Mouse (Mus musculus) embryo, embryonic 9.5 days (tissue): Measurements from ENCODE around the gene Ttpal.

Experiments used
- DNase-seq: peaks from one replicate; pipeline ENCODE4 v3.0.0-alpha.2; 2017; ENCODE audit errors: extremely low spot score

Ttpal gene

DNA sequence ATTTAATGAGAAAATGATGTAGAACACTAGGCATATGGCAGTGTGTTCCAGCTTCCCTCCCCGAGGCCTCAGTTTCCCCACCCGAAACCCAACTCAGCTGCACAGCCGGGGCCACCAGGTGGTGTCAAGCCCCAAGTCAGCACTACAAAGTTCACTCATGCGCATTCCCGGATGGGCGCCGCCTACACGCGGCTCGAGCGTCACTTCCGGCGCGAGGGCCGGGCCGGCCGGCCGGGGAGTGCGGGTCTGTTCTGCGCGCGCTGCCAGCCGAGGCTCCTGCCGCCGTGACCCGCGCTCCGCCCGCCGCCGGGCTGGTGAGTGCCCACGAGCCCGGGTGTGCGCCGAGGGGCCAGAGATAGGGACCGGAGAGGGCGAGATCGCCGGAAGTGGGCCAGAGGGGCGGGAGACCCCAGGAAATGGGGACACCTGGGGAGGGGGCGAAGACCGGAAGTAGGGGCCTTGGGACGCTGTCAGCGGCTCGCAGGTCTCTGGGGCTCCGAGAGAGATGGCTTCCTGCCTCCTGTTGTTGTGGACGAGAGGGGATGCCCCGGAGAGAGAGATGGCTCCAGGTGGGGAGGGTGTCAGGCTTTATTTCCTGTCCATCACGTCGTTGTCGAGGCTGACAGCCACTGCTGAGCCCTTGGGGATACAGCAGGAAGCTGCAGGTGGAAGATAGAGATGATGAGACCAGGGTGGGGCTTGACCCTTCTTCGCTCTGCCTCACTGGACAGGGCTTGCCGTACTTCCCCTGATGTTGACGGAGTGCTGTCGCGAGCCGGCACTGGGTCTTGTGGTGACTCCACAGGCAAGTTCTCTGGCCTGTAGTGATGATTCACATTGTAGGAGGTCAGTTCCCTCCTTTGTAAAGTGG lies at the start of gene Ttpal:
TSS of gene Ttpal (plus strand) at position 214 of the 871 bp plus-strand sequence.
- peak; percentile 85 for DNase-seq

DNA sequence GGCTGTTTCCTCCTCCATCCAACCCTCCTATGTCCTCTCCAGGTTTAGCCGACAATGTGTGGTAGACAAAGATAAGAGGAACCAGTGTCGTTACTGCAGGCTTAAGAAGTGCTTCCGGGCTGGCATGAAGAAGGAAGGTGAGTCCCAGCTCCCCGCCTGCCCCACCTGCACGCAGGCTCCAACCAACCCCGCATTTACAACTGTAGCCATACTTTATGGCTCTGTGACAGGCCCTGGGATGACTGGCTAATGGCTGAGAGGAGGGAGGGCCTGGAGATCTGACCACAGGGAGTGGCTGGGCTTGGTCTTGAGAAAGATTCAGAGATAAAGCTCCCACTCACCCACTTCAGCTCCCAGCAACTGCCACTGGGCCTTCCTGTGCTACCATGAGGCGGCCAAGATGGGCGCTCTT lies 49.6 kb upstream of the Ttpal start:
- no peak for DNase-seq

DNA sequence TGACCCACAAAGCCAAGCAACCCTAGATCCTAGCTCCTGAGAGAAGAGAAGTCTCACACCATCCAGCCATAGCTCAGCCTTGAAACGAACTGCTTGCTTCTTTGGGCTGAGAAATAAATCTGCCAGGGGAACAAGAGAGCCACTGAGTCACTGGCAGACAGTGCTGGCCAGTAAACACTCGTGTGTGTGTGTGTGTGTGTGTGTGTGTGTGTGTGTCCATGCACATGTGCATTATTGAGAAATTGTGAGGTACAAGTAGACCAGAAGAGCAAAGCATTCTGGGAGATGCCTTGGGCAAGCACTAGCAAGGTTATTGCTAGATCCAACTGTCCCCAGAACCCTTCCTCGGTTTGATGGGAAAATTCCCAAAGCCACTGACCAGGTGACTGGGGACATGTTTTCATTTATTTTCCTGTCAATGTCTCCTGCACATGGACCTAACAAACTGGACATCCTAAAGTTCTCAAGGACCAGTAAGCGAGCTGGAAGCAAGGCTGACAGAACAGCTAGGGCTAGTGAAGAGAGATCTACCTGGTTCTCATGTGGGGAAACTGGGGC lies 47.6 kb upstream of the Ttpal start:
- no peak for DNase-seq

DNA sequence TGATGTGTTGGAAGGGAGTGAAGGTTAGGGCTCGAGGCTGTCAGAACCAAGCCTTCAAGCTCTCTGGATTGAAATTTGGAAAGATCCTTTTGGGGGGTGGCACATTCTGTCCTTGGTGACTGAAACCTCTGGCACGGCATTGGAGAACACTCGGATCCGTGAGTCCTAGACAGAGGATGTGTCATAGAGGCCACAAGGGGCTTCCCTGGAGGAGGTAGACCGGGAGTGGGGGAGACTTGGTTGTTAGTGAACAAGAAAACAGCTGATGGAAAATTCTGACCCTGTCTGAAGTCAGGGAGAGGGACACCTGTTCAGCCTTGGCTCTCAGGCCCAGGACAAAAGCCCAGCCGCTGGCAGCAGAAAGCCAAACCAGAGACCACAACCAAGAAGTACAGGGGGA lies 47.1 kb upstream of the Ttpal start:
- DNase-seq: no peak

DNA sequence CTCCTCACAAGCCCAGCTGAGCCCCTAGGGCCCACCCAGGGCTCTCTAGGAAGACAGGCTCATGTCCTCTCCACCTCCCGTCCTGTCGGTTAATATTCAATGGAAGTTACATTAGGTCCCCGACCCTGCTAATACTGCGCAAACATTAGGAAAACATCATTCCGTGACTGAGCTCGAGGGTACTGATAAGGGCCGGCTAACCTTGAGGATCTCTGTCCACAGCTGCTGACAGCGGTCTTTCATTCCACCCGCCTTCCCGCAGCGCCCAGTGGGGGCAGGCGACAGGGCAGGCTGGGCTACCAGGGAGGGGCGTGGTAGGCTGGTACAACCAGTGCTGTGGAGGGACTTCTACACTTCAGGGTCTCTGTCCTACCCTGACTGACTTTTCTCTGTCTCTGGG lies 46.7 kb upstream of the Ttpal start:
- no peak for DNase-seq

DNA sequence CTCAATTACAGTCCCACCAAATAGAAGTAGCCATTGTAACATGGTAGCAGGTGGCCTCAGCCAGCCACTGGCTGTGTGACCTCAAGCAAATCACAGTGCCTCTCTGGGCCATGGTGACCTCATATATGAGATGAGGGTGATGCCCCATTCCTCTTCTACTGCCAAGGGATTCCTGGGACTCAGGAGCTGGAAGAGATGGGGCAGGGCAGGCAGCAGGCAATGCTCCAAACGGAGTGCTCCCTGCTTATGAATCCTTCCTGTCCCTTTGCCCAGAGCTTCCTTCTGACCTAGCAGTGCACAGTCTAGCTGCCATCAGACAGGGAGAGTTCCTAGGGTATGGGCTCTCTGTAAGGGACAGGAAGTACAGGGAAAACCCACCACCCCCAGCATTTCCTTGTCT lies 43.6 kb upstream of the Ttpal start:
- no peak for DNase-seq

DNA sequence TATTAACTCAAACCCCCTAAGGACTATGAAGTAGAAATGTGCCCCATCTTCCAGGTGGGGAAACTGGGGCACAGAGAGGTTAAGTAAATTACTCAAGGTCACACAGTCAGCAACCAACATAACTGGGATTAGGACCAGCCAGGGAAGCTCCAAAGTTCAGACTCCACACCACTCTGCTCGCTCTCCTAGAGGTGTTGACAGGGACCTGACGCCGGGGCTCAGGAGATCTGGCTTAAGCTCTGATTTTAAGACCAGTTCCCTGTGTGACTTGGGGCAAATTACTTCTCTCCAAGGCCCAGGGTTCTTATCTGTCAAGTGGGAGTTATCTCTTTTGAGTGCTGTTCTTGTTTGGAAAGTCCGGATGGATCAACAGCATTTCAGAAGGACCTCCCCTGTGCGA lies 42.9 kb upstream of the Ttpal start:
- no peak for DNase-seq

DNA sequence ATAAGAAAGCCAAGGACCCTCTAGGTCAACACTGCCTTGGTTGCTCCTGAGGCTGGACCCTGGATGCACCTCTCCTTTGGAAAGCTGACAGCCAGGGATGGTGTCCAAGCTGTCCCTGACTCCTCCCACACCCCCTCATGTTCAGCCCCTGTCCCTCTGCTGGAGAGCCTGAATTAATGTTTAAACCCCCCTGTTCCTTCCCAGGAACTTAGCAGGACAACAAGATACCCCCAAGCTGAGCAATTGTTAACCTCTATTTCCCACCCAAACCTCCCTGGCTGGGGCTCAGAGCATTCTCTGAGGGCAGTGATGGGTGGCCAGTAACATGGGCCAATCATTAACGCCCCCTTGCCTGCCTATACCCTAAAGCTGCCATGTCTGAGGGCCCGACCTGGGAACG lies 41.9 kb upstream of the Ttpal start:
- DNase-seq: no peak

DNA sequence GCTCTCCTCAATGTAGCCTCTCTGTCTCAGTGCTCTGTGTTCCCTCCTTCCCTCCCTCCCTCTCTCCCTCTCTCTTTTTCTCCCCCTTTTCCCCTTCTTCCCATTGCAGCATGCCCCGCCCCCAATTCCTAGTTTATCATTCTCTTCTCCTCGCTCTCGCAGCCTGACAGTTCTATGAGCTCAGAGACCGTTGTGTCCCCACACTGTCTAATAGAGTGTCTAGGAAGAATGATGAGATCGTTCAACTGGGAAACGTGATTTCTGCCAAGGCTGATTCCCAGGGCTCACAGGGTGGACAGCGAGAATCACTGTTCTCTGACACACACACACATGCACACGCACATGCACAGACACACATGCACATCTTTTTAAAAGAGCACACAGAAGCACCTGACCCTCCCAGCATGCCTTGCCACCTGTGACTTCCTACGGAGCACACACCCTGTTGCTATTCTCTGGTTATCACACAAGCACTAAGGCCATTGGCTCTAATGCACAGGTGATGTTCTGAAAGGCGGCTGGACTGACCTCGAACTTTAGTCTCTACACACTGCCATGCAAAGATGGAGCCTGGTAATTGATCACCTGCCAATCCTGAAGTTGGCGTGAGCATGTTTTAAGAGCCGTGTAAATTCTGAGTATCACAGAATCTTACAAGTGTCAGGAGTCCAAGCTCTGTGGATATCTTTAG lies 40.7 kb upstream of the Ttpal start:
- DNase-seq: no peak

DNA sequence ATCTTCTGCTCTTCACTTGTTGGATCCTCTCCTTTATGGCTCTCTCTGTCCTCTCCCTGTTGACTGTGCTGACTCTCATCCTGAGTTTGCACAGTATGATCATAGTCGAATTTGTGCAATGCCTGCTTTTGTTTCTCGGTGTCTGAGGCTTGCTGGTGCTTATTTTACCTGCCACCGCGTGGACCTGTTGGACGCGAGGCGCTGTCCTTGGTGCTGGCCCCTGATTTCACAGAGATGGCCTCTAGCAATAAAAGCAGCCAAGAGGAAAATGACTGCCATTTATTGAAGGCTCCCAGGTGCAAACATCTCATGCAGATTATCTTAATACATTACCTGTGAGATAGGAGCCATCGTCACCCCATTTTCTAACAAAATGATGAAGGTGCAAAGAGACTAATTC lies 37.5 kb upstream of the Ttpal start:
- peak; percentile 30 for DNase-seq

DNA sequence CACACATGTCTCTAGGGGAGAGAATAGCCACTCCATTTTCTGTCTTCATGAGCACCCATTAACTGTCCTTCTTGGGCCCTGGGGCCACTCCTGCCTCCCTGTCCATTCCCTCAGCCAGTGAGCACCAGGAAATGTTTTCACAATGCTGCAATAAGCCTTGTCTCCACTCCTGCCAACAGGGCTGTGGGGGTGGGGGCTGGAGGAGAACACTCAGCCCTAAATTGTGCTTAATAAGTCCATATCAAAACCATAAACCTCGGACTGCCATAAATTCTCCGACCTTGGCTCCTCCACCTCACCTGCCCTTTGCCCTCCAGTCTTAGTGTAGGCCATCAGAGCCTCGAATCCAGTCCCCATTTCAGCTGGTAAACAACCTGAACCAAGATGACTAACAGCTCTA lies 27.8 kb upstream of the Ttpal start:
- DNase-seq: no peak

DNA sequence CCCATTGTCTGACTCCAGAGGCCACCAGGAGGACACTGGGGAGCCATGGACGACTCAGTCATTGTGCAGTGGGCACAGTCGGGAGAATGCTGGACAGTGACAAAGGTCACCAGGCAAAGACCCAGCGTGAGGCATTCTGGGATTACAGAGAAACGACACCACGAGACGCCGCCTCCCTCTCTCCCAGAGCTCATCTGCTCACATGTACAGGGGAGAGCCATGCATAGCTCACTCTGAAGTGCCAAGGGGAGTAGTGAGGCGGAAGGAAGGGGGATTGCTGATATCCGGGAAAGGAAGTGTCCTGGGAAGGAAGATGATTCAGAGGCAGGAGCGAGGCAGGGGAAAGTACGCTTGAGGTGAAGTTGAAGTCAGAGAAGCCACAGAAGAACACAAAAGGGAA lies 26.9 kb upstream of the Ttpal start:
- DNase-seq: no peak

DNA sequence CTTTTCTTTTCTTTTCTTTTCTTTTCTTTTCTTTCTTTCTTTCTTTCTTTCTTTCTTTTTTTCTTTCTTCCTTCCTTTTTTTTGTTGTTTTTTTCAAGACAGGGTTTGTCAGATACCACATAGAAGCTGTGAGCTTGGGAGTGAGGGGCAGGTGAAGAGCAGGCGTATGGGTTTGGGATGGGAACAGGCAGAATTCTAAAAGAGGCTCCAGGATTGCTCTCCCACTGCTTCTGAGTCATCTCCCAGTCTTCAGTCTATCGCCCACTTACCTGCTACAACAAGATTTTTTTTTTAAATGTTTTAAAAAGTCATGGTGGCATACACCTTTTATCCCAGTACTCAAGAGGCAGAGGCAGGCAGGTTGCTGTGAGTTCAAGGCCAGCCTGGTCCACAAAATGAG lies 24.1 kb upstream of the Ttpal start:
- DNase-seq: no peak

DNA sequence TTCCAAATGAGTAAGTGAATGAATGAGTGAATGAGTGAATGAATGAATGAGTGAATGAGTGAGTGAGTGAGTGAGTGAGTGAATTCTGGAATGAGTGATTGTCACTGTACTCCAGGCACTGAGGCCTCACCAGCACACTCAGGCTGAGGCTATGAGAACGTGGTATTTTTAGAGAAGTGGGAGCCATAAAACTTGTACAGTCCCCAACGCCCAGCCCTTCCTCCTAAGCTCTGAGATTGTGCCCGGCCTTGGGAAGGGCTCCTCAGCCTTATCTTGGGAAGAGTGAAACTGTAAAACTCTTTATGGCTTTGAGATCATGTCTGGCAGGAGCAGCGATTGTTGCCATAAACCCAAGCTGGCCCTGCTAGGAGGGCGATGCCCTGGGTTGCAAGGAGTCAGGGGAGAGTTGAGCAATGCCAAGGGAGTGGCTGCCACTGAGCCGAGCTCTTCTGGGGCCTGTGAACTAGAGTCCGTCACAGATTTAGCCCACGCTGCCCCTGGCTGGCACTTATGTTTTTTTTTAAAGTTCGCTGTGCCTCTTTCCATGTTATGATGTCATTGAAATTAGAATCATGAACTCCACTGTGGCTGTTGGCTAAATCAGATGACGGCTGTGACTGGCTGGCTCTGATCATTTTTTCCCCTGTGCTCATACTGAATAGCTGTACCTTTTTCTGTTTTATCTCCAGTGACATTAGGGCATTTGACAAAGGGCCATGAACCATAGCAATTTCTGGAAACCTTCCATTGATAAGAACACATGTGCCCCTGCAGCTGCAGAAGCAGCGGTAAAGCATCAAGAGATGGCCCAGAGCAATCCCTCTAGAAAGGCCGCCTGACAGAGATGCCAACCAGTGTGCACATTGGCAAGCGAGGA lies 21.8 kb upstream of the Ttpal start:
- no peak for DNase-seq

DNA sequence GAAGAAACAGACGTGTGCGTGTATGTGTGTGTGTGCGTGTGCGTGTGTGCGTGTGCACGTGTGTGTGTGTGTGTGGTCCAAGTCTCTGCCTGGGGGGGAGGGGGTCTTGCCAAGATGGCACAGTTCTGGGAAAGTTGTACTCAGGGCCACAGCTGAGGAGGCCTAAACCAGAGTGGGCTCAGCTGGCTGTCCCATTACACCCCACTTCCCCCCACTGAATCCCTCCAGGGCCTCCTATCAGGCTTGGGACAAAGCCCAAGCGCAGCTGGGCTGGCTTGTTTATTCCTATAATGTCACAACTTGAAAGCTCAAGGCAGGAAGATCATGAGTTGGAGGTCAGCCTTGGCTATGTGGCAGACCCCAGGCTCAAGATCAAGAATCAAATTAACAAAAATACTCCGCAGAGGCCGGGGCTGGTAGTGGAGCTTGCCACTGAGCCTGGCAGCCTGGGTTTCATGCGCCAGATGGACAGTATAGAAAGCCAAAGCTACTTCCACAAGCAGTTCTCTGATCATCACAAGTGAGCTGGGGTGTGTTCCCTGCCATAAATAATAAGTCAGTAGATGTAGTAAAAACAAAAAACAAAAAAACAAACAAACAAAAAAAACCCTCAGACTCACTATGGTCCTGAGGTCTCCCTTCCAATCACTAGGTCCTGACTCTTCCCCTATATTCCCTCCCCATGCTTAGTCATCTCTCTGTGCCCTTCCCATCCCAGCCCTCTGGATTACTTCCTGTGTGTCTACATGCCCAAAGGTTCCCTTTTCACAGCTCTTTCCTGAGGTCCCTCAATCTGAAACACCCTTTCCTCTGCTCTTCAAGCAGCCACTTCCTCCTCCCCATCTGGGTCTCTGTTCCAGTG lies 18.7 kb upstream of the Ttpal start:
- no peak for DNase-seq

DNA sequence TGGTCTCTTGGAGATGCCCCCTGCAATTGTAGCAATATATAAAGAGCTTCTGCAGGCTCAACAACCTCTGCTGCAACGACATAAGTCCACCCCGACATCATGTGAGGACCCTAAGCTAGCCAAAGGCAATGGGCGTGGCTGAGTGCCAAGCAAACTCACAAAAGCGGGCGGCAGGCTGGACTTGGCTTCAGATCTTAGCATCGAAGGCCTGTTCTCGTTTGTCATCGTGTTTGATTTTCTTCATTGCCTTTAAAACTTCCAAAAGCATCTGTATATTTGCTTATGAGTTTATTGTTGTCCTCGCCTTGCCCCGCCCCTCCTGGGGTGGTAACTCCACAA lies 18.1 kb upstream of the Ttpal start:
- DNase-seq: no peak

DNA sequence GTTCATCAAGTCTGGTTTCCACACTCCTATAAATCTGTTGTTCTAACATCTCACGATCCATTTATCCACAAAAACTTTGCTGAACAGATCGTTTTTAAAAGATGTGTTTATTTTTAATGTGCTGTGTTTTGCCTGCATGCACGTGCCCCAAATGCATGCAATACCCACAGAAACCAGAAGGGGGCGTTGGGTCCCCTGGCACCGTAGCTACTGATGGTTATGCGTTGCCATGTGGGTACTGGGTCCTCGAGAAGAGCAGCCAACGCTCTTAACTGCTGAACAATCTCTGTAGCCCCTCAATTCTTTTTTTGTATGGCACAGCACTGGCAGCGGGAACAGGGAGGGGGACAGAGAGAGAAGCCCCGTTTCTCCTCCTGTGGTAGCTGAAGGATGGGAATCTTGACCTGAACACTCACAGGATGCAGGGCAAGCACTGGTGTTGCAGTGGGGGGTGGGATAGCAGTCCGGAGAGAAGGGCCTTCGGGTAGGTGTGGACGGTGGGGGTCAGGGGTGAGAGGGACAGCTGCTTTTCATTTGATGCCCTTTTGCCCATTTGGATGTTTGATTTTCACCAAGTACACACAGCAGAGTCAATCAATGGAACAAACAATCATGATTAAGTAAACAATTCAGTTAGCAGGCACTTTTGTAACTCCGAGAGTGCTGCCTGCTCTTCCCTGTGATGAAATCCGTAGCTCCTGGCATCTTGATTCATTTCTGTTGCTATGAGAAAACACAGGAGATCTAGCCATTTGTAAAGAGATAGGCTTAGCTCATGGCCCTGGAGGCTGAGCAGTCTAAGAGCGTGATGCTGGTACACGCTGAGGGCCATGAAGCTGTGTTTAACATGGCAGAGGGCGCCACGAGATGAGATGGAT lies 15.5 kb upstream of the Ttpal start:
- peak; percentile 53 for DNase-seq

DNA sequence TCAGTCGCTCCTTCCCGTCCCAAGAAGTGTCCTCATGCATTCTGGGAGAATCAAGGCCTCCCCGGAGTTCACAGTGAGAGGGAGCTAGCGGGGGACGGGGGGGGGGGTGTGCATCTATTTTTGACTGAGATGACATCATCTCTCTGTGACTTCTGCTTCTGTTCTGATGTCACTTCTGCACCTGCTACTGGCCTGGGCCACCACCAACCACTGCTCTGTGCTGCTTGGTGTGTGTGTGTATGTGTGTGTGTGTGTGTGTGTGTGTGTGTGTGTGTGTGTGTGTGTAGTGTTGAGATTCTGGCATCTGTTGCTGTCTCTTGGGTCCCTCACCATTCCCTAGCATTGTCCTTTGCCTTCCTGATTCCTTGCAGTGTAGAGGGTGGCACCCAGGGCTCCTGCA lies 14.6 kb upstream of the Ttpal start:
- DNase-seq: no peak

DNA sequence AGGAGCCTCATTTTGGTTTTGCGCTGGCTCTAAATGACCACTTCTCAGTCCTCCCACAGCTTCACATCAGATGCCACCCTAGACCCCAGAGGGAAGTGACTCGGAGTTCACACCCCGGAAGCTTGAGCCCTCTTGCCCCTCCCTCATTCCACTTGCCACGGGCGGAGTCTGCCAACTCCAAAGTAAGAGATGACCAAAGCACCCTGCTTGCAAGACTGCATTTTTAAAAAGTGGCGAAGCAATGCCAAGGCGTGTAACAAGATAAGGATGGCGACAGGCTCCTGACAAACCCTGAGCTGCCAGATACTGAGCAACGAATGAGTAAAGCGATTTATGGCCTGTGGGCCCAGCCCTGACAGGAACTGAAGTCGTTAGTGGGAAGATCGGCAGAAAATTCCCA lies 11.9 kb upstream of the Ttpal start:
- DNase-seq: no peak

DNA sequence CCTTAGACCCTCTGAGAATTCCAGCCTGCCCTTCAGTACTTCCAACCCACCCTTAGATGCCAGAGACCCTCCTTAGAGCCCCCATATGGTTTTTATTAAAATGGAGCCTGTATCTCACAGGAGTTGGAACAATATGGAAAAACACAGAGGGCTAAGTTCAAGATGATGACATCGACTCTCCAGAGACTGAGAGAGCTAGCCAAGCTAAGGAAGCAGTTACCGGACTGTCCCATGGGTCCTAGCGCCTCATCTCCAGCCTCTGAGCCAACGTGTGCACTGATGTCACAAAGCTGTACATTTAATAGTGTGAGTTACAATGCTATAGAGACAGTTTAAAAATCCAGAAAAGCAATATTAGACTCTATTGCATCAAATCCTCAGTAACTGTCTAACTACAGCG lies 11.1 kb upstream of the Ttpal start:
- no peak for DNase-seq
